Mouse (Mus musculus): ENCODE measurements around the gene 9430015G10Rik. TPM values are rescaled to one million over a fixed set of nuclear protein-coding genes. Genes with fewer than 3 reads are reported as not detected.
"Not testable (repeated sequence)": the region's sequence is repeated elsewhere in the genome, so short reads cannot be mapped to it uniquely, and the experiment has no call there.

Gene 9430015G10Rik
- total RNA-seq, 2 experiments from 2014 or later, result 38.2 to 43.3 TPM

DNA sequence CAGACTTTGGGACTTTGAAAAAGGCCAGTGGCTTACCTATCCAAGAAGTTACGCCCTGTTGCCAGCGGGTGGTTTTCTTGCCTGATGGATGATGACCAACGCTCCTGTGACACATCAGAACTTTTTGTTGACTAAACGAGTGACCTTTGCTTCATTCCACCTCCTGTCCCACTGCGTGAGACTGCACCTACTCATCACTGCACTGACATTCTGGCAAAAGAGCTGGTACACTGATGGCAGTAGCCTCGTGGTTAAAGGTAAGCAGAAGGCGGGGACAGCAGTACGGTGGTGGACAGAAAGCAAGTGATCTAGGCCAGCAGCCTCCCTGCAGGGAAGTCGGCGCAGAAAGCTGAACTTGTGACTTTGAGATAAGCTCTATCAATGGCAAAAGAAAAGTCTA is 41.1 kb downstream of the 9430015G10Rik start:
- not testable (repeated sequence) for ATAC-seq (replicated peaks; ENCODE audit: low FRiP score, low TSS enrichment, poor library complexity, severe bottlenecking)

DNA sequence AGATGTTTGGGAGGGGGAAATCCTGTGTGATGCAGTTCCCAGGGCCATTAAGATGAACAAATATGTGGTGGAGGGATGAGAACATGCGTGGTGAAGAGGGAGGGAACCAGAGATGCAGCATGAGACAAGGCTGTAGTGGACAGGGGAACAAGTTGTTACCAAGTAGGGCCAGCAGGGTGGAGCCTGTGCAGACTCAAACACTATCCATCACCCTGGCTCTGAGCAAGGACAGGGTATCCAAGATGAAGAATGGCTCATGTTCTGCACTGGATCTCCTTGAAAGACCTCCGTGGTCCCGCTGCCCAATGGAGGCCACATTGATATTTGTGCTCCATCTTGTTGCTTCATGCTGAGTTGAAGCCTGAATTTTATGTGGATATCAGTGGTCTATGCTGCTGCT is 45.0 kb downstream of the 9430015G10Rik start:
- no peak for ATAC-seq (replicated peaks; ENCODE audit: low FRiP score, low TSS enrichment, poor library complexity, severe bottlenecking)

DNA sequence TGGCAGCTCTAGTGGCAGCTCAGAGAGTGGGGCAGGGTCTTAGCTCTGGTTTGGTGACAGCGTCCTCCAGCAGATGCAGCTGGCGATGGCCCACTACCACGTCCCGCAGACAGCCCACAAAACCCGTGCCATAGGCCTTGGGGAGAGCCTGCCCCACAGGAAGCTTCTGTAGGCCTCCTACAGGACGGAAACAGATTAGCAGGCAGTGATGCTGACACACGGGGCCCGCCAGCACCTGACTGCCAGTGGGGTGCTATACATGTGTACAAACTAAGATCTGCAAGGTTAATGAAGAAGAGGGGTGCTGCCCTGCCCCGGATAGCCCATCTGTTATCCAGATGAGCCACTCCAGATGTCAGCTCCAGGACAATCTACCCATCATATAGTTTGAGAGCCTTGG is 56.7 kb downstream of the 9430015G10Rik start:
- ATAC-seq (replicated peaks; ENCODE audit: low FRiP score, low TSS enrichment, poor library complexity, severe bottlenecking), result peak; percentile 81

DNA sequence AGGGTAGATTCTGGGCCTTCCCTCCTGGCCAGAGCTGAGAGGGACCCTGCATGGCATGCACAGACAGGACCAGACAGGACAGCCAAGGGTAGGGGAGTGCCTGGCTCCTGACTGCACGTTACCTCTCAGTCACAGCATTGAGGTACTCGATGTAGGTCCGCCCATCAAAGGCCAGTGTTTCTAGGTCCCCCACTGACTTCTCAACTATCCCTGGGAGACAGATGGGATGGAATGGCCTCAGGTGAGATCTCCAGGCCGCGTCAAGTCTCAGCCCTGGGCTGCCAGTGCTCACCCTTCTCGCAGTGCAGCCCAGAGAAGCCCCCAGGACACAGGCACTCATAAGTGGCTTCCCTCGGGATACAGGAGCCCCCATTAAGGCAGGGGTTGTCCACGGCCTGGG is 58.8 kb downstream of the 9430015G10Rik start:
- ATAC-seq (replicated peaks; ENCODE audit: low FRiP score, low TSS enrichment, poor library complexity, severe bottlenecking), result no peak

DNA sequence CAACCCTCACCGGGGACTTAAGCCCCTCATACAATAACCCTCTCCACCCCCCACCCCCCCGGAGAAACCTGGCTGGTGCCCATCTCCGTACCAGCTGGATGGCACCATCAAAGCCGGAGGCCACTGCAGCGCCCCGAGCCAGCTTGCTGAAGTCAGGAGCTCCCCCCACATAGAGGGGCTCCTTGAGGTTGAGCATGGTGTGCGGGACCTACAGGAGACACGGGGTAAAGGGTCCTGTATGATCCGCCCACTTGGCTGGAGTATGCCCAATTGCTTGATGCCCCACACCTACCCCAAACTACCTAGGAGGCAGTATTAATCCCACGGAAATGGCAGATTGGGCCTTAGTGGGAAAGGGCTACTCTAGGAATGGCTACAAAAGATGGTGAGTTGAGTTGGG is 59.3 kb downstream of the 9430015G10Rik start:
- no peak for ATAC-seq (replicated peaks; ENCODE audit: low FRiP score, low TSS enrichment, poor library complexity, severe bottlenecking)

DNA sequence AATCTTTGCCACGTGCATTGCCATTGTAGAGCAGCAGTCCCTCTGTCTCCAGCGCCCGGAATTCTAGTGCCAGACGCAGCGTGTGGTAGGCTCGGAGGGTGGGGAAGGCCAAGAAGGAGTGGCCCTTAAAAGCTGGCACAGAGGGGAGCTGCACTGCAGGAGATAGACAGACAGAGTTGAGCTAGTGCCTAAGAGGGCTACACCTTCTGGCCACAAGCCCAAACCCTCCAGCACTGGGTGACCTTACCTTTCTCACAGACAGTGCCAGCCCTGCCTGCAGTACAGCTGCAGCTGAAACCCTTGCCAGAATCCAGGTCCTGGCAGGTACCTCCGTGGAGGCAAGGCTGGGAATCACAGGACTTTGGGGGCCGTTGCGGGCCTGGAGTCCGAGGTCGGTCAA is 62.0 kb downstream of the 9430015G10Rik start:
- ATAC-seq (replicated peaks; ENCODE audit: low FRiP score, low TSS enrichment, poor library complexity, severe bottlenecking), result no peak

Other genes with a start within 250 kb of the 9430015G10Rik start
- 1.2 TPM in 1 of 2 replicates, not detected in the other for gene Tas1r3, start 246.6 kb upstream of the 9430015G10Rik start, total RNA-seq (2014; fragmentation: Nextera tagmentation)
- gene Tas1r3, start 246.6 kb upstream of the 9430015G10Rik start, total RNA-seq (2017), result 0.19 TPM in 1 of 2 replicates, not detected in the other
- gene Cptp, start 240.5 kb upstream of the 9430015G10Rik start, total RNA-seq (2014; fragmentation: Nextera tagmentation), result 8.2 and 13.3 TPM in 2 replicates
- 6.4 and 8.2 TPM in 2 replicates for gene Cptp, start 240.5 kb upstream of the 9430015G10Rik start, total RNA-seq (2017)
- gene Ints11, start 240.4 kb upstream of the 9430015G10Rik start, total RNA-seq (2014; fragmentation: Nextera tagmentation), result 49.7 and 65.3 TPM in 2 replicates
- 31.3 and 34.2 TPM in 2 replicates for gene Ints11, start 240.4 kb upstream of the 9430015G10Rik start, total RNA-seq (2017)
- gene Pusl1, start 218.2 kb upstream of the 9430015G10Rik start, total RNA-seq (2014; fragmentation: Nextera tagmentation), result 24.6 and 44.0 TPM in 2 replicates
- 32.7 and 40.2 TPM in 2 replicates for gene Pusl1, start 218.2 kb upstream of the 9430015G10Rik start, total RNA-seq (2017)
- 25.4 and 27.8 TPM in 2 replicates for gene Acap3, start 218.2 kb upstream of the 9430015G10Rik start, total RNA-seq (2014; fragmentation: Nextera tagmentation)
- gene Acap3, start 218.2 kb upstream of the 9430015G10Rik start, total RNA-seq (2017), result 9.0 and 23.4 TPM in 2 replicates
- gene Ube2j2, start 166.2 kb upstream of the 9430015G10Rik start, total RNA-seq (2014; fragmentation: Nextera tagmentation), result 76.0 and 111 TPM in 2 replicates
- gene Ube2j2, start 166.2 kb upstream of the 9430015G10Rik start, total RNA-seq (2017), result 133 and 145 TPM in 2 replicates
- gene C1qtnf12, start 147.7 kb upstream of the 9430015G10Rik start, total RNA-seq (2014; fragmentation: Nextera tagmentation), result 923 and 965 TPM in 2 replicates
- gene C1qtnf12, start 147.7 kb upstream of the 9430015G10Rik start, total RNA-seq (2017), result 161 and 357 TPM in 2 replicates
- 7.6 and 9.4 TPM in 2 replicates for gene B3galt6, start 117.3 kb upstream of the 9430015G10Rik start, total RNA-seq (2014; fragmentation: Nextera tagmentation)
- 11.0 and 11.7 TPM in 2 replicates for gene B3galt6, start 117.3 kb upstream of the 9430015G10Rik start, total RNA-seq (2017)
- 48.2 and 74.4 TPM in 2 replicates for gene Sdf4, start 117.1 kb upstream of the 9430015G10Rik start, total RNA-seq (2014; fragmentation: Nextera tagmentation)
- gene Sdf4, start 117.1 kb upstream of the 9430015G10Rik start, total RNA-seq (2017), result 137 and 143 TPM in 2 replicates
- 2.5 and 6.9 TPM in 2 replicates for gene Tnfrsf4, start 96.1 kb upstream of the 9430015G10Rik start, total RNA-seq (2014; fragmentation: Nextera tagmentation)
- 1.8 and 5.6 TPM in 2 replicates for gene Tnfrsf4, start 96.1 kb upstream of the 9430015G10Rik start, total RNA-seq (2017)
- 3.7 and 7.5 TPM in 2 replicates for gene Tnfrsf18, start 83.8 kb upstream of the 9430015G10Rik start, total RNA-seq (2014; fragmentation: Nextera tagmentation)
- 2.6 and 7.0 TPM in 2 replicates for gene Tnfrsf18, start 83.8 kb upstream of the 9430015G10Rik start, total RNA-seq (2017)
- not detected in 2 replicates for gene Ttll10, start 50.6 kb upstream of the 9430015G10Rik start, total RNA-seq (2014; fragmentation: Nextera tagmentation)
- gene Ttll10, start 50.6 kb upstream of the 9430015G10Rik start, total RNA-seq (2017), result not detected in 2 replicates
- 1.1 TPM in 1 of 2 replicates, not detected in the other for gene Rnf223, start 20.5 kb downstream of the 9430015G10Rik start, total RNA-seq (2014; fragmentation: Nextera tagmentation)
- not detected in 2 replicates for gene Rnf223, start 20.5 kb downstream of the 9430015G10Rik start, total RNA-seq (2017)
- gene Agrn, start 87.5 kb downstream of the 9430015G10Rik start, total RNA-seq (2014; fragmentation: Nextera tagmentation), result 7.8 and 8.9 TPM in 2 replicates
- gene Agrn, start 87.5 kb downstream of the 9430015G10Rik start, total RNA-seq (2017), result 3.3 TPM in 2 replicates
- gene Isg15, start 90.8 kb downstream of the 9430015G10Rik start, total RNA-seq (2014; fragmentation: Nextera tagmentation), result 0.66 and 3.4 TPM in 2 replicates
- gene Isg15, start 90.8 kb downstream of the 9430015G10Rik start, total RNA-seq (2017), result 3.2 and 5.6 TPM in 2 replicates
- gene AW011738, start 93.3 kb downstream of the 9430015G10Rik start, total RNA-seq (2014; fragmentation: Nextera tagmentation), result 0.55 TPM in 1 of 2 replicates, not detected in the other
- gene AW011738, start 93.3 kb downstream of the 9430015G10Rik start, total RNA-seq (2017), result 0.38 and 1.2 TPM in 2 replicates
- not detected in 2 replicates for gene Perm1, start 105.9 kb downstream of the 9430015G10Rik start, total RNA-seq (2014; fragmentation: Nextera tagmentation)
- gene Perm1, start 105.9 kb downstream of the 9430015G10Rik start, total RNA-seq (2017), result not detected in 2 replicates
- 16.9 and 31.4 TPM in 2 replicates for gene Plekhn1, start 124.9 kb downstream of the 9430015G10Rik start, total RNA-seq (2014; fragmentation: Nextera tagmentation)
- 8.7 and 11.7 TPM in 2 replicates for gene Plekhn1, start 124.9 kb downstream of the 9430015G10Rik start, total RNA-seq (2017)
- 160 TPM in 2 replicates for gene Noc2l, start 126.0 kb downstream of the 9430015G10Rik start, total RNA-seq (2014; fragmentation: Nextera tagmentation)
- gene Noc2l, start 126.0 kb downstream of the 9430015G10Rik start, total RNA-seq (2017), result 148 and 207 TPM in 2 replicates
- 0.47 and 0.72 TPM in 2 replicates for gene Samd11, start 145.7 kb downstream of the 9430015G10Rik start, total RNA-seq (2014; fragmentation: Nextera tagmentation)
- gene Samd11, start 145.7 kb downstream of the 9430015G10Rik start, total RNA-seq (2017), result 0.23 and 0.70 TPM in 2 replicates
- not detected in 2 replicates for gene Vmn2r-ps159, start 221.1 kb downstream of the 9430015G10Rik start, total RNA-seq (2014; fragmentation: Nextera tagmentation)
- not detected in 2 replicates for gene Vmn2r-ps159, start 221.1 kb downstream of the 9430015G10Rik start, total RNA-seq (2017)